Mouse (Mus musculus) cerebellum, adult 2 months (tissue): ENCODE measurements around the gene Rtn4ip1.

Experiments used
- CTCF ChIP-seq: fragments of 200-500 bp; IDR thresholded peaks from 2 replicates; pipeline ENCODE4 v1.5.1; 2011; ENCODE audit warnings: low read depth, mild to moderate bottlenecking, control low read depth, low read length, moderate library complexity, borderline replicate concordance; ENCODE audit not compliant: insufficient read depth
- POLR2A ChIP-seq: fragments of 200-500 bp; IDR thresholded peaks from 2 replicates; pipeline ENCODE4 v1.6.1; 2011; ENCODE audit warnings: low read length, control low read depth, borderline replicate concordance; ENCODE audit not compliant: insufficient read depth

GRCm38 (mm10) chr10:43998023-43998422, 96.4 kb downstream of the Rtn4ip1 start:
- TF ChIP-seq CTCF, result no peak
- no peak for TF ChIP-seq POLR2A
